Mouse (Mus musculus): ENCODE measurements at regions not wholly inside any gene's neighbourhood (a gene's known extent, or its start where the extent isn't known, plus 50 kb on each side); places are given as distances from the start of the nearest gene placed in this dataset.

GRCm38 (mm10) chr15:59794871-59795270 is 221.5 kb downstream of the 4933412E24Rik start:
- DNase-seq (ENCODE audit: low spot score in 2 of 2), result no peak

DNA sequence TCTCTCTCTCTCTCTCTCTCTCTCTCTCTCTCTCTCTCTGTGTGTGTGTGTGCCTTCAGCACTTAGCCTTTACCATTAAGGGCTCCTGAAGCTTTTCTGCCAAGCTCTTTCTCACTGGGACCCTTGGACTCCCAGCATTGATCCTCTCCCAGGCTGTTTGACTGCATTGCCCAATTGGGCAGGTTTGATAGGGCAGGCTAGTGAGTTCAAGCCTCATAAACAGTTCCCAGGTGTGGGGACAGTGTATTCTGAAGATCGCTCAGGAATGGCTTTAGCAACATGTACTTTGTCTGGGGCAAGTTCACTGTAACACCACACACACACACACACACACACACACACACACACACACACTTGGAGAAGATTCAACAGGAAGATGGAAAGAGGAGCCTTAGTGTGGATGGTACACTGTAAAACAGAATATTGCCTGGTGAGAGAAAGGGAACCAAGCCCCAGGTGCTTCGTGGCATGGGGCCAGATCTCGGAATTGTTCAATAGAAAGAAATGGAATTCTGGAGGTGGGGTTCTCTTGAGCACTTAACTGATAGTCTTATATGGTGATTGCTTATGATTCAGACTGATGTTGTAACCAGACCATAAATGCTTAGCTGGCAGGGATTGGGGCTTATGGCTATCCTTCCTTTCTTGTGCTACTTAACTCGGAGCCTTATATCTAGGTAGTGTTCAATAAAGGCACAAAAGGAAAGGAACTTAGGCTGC is 229.5 kb downstream of the 4933412E24Rik start:
- no peak for DNase-seq (ENCODE audit: low spot score in 2 of 2)

GRCm38 (mm10) chr15:59785981-59786380 is 230.4 kb downstream of the 4933412E24Rik start:
- no peak for DNase-seq (ENCODE audit: low spot score in 2 of 2)

DNA sequence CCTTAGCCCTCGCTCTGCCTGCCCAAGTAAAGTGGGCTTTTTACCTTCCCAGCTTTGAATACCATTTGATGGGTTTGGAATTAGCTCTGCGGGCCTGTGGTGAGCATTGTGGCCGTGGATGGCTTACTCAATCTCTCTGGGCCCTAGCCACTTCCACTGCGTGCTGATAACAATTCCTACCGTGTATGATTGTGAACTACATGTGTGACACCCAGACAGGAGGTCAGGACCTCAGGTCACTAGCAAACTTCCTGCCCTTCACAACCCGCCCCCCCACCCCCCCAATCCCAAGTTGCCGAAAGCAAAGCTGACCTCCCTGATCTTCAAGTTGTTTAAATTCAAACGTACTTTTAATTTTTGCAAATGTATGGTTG is 231.9 kb downstream of the 4933412E24Rik start:
- DNase-seq (ENCODE audit: low spot score in 2 of 2), result no peak

- no peak for DNase-seq (ENCODE audit: low spot score in 2 of 2)
Observed at GRCm38 (mm10) chr15:59783782-59784555, 232.4 kb downstream of the 4933412E24Rik start.

GRCm38 (mm10) chr15:59783393-59783781 is 233.0 kb downstream of the 4933412E24Rik start:
- no peak for DNase-seq (ENCODE audit: low spot score in 2 of 2)

GRCm38 (mm10) chr15:59780506-59780905 is 235.9 kb downstream of the 4933412E24Rik start:
- no peak for DNase-seq (ENCODE audit: low spot score in 2 of 2)

GRCm38 (mm10) chr15:59777307-59777871 is 239.0 kb downstream of the 4933412E24Rik start:
- DNase-seq (ENCODE audit: low spot score in 2 of 2), result peak; percentile 22 to 25

DNA sequence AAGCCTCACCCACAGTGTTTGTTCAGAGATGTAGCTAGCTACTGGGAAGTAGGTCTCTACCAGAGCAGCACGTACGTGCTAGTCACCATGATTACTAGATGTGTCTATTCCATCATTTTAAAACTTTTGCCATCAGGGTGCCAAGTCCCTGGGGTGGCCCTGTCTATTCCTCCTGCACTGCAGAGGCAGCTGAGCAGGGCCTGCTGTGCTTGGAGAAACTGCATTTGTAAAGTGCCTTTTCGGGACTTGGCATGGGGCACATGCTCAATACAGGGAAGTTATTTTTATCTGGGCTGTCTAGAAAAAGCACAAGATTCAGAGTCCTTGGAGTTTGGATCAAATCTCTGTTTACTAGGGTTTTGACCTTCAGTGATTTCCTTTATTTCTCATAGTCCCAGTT is 240.6 kb downstream of the 4933412E24Rik start:
- no peak for DNase-seq (ENCODE audit: low spot score in 2 of 2)

GRCm38 (mm10) chr15:59773983-59774382 is 242.4 kb downstream of the 4933412E24Rik start:
- DNase-seq (ENCODE audit: low spot score in 2 of 2), result no peak

GRCm38 (mm10) chr15:59772595-59772994 is 243.8 kb downstream of the 4933412E24Rik start:
- DNase-seq (ENCODE audit: low spot score in 2 of 2), result no peak

DNA sequence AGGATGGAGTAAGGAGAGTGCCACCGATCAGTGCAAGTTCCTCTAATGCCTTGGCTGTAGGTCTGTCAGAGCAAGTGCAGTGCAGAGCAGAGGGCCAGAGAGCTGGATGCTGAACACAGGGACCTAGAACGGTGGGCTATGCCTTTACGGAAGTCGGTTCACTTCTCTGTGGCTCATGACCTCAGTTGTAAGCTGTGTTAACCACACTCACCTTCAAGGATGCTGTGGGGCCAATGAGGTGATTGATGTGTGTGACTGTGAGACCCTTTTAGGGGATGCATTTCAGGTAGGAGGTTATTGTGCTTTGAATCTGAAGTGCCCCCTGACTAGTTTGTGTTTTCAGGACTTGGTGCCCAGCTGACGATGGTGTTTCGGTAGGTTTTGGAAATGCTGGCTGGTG is 254.4 kb downstream of the 4933412E24Rik start:
- DNase-seq (ENCODE audit: low spot score in 2 of 2), result no peak

DNA sequence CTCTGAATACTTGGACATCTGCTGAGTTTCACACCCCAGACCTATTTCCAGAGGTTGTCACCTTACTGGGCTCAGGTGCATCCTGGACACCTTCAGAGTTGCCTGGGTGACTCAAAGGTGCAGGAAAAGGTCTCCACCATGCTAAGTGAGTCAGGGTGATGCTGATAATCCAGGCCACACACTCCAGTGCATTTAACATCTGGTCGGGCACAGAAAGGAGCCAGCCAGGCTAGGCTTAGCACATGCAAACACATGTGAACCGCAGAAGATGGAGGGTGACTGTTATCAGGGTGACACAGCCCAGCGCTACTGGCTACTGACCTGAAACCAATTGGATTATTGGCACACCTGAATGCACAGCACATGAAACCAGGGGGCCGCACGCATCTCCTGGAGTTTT is 255.9 kb downstream of the 4933412E24Rik start:
- no peak for DNase-seq (ENCODE audit: low spot score in 2 of 2)

- DNase-seq (ENCODE audit: low spot score in 2 of 2), result peak in 1 of 2 experiments; percentile 10
Observed at GRCm38 (mm10) chr15:59759566-59759965, 256.8 kb downstream of the 4933412E24Rik start.

- DNase-seq (ENCODE audit: low spot score in 2 of 2), result no peak
Observed at GRCm38 (mm10) chr15:59758971-59759370, 257.4 kb downstream of the 4933412E24Rik start.

DNA sequence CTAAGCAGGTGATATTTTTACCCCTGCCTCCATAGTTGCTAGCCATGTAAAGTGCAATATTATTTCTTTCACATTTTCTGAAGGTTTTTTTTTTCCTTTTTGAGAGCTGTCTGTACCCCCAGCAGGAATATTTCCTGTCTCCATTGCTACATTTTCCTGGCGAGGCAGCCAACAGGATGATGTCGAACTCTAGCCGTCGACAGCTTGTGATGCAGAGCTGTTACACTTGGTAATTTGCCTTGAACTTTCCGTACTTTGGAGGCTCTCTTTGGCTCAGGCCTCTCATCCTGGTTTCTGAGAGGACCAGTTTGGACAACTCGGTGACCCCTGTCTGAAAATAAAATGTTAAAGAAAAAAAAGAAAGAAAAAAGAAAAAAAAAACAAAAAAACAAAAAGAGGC is 260.3 kb downstream of the 4933412E24Rik start:
- no peak for DNase-seq (ENCODE audit: low spot score in 2 of 2)

GRCm38 (mm10) chr15:59754906-59755305 is 261.5 kb downstream of the 4933412E24Rik start:
- peak in 1 of 2 experiments; percentile 8 for DNase-seq (ENCODE audit: low spot score in 2 of 2)

DNA sequence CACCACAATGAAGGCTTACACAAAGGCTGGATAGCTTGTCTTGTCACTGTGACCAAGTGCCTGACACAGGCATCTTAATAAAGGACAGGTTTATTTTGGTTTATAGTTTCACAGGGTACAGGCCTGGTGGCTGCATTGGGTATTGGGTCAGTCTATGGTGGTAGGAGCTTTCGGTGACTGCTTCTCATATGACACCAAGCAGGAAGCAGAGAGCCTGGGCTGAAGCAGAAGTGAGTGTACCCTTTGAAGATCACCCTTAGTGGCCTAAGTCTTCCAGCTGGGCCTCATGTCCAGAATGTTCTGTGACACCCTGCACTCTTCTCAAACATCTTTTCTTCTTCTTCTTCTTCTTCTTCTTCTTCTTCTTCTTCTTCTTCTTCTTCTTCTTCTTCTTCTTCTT is 264.1 kb downstream of the 4933412E24Rik start:
- no peak for DNase-seq (ENCODE audit: low spot score in 2 of 2)

DNA sequence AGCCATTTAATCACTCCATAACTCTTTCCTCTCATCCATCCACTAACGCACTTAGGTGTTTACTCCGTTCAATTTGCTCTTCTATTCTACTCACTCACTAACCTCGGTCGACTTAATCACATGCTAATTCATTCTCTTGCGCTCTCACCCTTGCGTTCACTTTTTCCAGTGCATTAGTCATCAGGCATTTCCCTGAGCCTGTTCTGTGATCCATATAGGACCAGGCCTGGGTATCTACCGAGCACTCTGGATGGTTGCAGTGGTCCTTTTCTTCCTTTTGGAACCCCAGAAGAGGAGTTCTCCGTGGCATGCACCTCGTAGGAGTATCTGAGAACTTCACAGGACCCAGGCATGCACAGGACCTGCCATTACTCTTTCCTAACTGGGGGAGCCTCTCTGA is 270.1 kb downstream of the 4933412E24Rik start:
- no peak for DNase-seq (ENCODE audit: low spot score in 2 of 2)

- no peak for DNase-seq (ENCODE audit: low spot score in 2 of 2)
Observed at GRCm38 (mm10) chr15:59744411-59744931, 271.9 kb downstream of the 4933412E24Rik start.

GRCm38 (mm10) chr15:59739197-59739596 is 277.2 kb downstream of the 4933412E24Rik start:
- no peak for DNase-seq (ENCODE audit: low spot score in 2 of 2)

- DNase-seq (ENCODE audit: low spot score in 2 of 2), result no peak
Observed at GRCm38 (mm10) chr15:59737247-59737646, 279.2 kb downstream of the 4933412E24Rik start.
